Mouse (Mus musculus): ENCODE data around the gene Cyp4a29.
"Not testable (repeated sequence)": the region's sequence is repeated elsewhere in the genome, so short reads cannot be mapped to it uniquely, and the experiment has no call there.

GRCm38 (mm10) chr4:115264687-115265569, 23.0 kb downstream of the Cyp4a29 start:
- TF ChIP-seq CTCF (IDR thresholded peaks at IDR 0.05; ENCODE audit: insufficient read depth, low read length); POLR2A (IDR thresholded peaks at IDR 0.05; ENCODE audit: borderline replicate concordance, extremely low read depth, low read depth, low read length): not testable (repeated sequence)

Data from lung, adult 2 months (tissue).